Mouse (Mus musculus) retina, postnatal 7 days (tissue): Measurements from ENCODE around the gene Ganab.

Experiments
- DNase-seq: peaks from one replicate; pipeline ENCODE4 v3.0.0-alpha.2; 2012; ENCODE audit warnings: low read depth, low spot score

Ganab gene

GRCm38 (mm10) chr19:8929224-8930088 is 31.6 kb downstream of the Ganab start, which contains the start of the genes Rom1 and Eml3:
Gene Rom1, minus strand, starts transcription at chr19:8929356.
Gene Eml3, plus strand, starts transcription at chr19:8929552.
- DNase-seq, result peak; percentile 96

DNA sequence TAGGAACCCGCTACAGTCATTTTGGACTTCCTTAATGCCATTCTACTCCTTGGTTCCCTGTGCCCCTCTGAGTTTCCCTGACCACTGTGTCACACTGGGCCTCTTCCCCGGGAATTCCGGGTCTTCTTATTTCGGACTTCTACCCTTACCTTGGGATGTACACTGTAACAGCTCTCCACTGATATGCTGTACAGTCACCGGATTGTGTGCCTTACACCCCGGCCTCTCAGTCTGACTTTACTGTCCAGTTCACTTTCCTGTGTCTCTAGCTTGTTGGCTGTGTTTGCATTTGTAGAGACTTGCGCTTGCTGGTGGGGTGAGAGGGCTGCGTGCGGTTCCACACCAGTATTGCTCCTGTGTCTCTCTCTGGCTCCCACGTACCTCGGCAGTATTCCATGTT is 32.2 kb downstream of the Ganab start:
- DNase-seq, result no peak

- no peak for DNase-seq
These were observed 32.9 kb downstream of the Ganab start for GRCm38 (mm10) chr19:8930771-8931170.

DNA sequence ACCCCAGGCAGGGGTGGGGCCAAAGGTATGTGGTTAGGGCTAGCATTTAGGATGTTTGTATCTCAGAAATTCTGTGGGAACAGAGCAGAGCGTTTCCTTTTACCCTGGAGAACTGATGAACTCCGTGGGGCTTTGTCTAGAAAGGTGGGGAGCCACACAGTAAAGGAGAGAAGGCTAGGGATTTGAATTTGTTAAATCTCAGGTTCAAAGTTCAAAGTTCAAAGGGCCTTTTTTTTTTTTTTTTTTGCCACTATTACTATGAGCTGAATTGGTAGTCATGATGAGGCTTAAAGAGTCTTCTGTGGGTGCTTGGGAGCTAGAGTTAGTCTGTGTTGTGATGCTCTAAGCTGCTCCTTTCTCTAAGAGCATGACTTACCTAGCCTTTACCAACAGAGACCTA is 38.9 kb downstream of the Ganab start:
- no peak for DNase-seq

DNA sequence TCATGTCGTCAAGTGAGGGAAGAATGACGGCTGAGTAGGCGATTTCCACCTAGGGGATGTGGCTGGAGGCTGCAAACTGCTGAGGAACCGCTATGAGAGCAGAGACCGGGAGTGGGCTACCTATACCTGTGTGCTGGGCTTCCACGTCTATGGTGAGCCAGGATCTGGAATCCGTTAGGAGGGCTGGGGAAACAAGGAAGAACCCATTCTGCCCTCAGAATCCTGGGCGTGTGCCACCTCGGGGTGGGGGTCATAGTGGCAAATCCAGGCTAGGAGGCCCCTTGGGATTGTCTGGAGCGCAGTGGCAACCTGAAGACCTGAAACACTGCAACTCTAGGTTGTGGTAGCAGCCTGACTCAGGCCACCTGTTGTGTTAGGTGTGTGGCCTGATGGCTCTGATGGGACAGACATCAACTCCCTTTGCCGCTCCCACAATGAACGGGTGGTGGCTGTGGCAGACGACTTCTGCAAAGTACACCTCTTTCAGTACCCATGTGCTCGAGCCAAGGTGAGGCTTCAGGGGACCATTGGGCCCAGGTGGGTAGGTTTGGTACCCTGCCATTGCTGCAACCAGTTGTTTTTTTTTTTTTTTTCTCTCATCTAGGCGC is 42.8 kb downstream of the Ganab start:
- no peak for DNase-seq

DNA sequence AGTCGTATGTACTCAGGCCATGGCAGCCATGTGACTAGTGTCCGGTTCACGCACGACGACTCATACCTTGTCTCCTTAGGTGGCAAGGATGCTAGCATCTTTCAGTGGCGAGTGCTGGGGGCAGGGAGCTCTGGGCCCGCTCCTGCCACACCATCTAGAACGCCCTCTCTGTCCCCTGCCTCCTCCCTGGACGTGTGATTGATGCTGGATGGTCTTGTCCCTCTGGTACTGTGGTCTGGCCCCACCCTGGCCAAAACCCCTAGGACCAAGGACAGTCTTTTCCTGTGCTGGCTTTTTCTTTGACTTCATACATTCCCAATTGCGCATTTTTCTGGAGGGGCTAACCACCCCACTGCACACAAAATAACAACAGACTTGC is 43.3 kb downstream of the Ganab start:
- no peak for DNase-seq

- DNase-seq, result peak; percentile 91
These were observed 43.8 kb downstream of the Ganab start, which contains the start of gene Mta2 for GRCm38 (mm10) chr19:8941515-8942217. Gene Mta2, plus strand, starts transcription at chr19:8941875.

DNA sequence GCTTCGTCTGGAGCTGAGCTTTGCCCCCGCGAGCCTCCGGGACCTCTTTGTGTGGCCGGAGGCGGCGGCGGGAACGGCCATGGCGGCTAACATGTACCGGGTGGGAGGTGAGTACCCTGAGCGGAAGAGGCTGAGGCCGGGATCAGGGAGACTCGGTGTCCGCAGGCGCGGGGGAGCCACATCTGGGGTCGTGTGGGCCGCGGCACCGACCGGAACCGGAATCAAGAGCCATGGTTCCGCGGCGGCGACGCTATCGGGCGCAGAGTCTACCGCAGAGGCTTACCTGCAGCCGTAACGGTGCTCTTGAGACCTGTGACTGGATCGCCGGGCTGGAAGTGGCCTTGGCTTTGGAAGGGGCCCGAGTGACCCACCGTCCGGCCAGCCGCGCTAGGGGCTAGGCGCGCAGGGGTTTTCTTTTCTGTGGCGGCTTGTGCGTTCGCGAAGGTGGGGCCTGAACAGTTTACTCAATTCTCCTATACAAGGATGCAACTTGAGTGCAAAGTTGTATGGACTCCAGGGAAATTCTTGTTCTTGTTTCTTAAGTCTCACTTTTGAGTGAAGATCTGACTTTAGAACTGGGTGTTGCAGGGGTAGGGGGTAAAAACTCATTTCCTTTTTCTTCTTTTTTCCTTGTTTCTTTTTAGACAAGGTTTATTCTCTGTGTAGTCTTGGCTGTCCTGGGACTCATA is 44.5 kb downstream of the Ganab start:
- no peak for DNase-seq

DNA sequence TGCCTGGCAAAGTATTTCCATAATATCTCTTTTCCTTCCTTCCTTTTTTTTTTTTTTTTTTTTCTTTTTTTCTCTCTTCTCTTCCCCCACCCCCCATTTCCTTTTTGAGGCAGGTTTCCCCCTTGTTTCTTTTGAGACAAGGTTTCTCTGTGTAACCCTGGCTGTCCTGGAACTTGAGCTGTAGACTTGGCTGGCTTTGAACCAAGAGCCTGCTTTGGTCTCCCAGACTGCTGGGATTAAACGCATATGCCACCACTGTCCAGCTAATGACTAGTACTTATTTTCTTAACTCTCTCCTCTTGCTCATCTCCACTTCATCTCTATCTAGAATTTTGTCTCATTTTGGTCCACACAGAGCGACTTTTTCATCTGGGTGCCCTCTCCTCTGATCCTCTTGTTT is 45.2 kb downstream of the Ganab start:
- DNase-seq, result no peak

DNA sequence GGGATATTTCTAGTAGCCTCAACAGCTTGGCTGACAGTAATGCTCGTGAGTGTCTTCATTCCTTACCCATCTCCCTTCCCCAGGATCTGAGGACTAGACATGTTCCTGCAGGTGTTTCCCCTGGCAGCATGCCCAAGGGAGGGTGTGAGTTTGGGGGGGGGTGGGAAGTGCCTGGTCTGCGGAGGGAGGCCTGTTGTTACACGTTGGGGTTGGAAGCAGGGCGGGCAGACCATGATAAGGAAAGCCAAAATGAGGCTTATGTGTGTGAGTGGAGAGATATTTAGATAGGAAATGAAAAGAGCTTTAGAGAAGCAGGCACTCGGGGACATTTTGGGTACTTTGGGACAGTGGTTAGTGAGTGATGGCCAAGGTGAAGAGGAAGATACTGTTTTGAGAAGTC is 46.2 kb downstream of the Ganab start:
- no peak for DNase-seq

GRCm38 (mm10) chr19:8944750-8945149 is 46.9 kb downstream of the Ganab start:
- no peak for DNase-seq

DNA sequence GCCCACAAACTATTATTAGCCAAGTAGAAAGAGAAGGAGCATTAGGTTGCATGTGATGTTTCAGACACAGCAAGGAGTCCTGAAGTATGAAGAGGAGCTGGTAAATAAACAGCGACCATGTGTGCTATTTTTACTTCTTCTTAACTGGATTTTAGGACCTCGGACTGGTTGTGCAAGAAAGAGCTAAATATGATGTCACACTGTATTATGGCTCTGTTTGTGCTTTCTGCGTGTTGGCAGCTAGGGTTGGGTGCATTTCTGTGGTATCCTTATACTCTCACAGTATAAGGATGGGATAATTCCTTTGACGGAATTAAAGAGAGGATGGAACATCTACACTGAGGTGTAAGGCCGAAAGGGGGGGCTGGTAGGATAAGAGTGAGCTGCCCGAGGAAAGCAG is 47.4 kb downstream of the Ganab start:
- DNase-seq, result no peak

GRCm38 (mm10) chr19:8946929-8947328 is 49.1 kb downstream of the Ganab start:
- no peak for DNase-seq

- no peak for DNase-seq
These were observed 52.3 kb downstream of the Ganab start for GRCm38 (mm10) chr19:8950190-8950589.

DNA sequence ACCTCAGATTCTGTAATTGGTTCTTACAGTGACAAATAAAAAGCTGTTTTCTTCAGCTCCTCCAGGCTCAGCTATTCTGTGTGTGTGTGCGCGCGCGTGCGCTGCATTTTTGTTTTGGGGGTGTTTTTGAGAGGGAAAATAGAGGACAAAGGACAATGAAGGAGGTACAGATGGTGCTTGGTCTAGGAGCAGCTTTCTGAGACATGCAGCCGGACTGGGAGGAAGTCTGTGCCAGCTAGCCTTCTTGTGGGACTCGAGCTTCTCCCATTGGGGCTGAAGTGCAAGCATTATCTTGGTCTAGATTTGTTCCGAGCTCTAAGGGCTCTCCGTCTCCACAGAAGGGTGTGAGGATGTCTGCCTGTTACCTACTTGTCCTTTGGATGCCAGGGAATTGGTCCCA is 54.4 kb downstream of the Ganab start:
- no peak for DNase-seq

GRCm38 (mm10) chr19:8953135-8954039 is 55.5 kb downstream of the Ganab start, which contains the start of gene Tut1:
Gene Tut1, plus strand, starts transcription at chr19:8953847.
- peak; percentile 87 for DNase-seq

- DNase-seq, result no peak
These were observed 56.3 kb downstream of the Ganab start for GRCm38 (mm10) chr19:8954171-8954570.

DNA sequence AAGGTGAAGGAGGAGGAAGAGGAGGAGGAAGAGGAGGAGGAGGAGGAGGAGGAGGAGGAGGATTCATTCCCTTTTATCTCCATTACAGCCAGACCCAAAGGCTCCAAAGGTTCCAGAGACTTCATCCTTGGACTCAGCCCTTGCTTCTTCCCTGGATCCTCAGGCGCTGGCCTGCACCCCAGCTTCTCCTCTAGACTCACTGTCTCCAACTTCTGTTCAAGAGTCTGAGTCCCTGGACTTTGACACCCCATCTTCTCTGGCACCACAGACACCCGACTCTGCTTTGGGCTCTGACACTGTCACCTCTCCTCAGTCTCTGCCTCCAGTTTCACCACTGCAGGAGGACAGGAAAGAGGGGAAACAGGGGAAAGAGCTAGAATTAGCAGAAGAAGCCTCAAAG is 64.4 kb downstream of the Ganab start:
- no peak for DNase-seq

- no peak for DNase-seq
These were observed 67.2 kb downstream of the Ganab start for GRCm38 (mm10) chr19:8965075-8965474.

DNA sequence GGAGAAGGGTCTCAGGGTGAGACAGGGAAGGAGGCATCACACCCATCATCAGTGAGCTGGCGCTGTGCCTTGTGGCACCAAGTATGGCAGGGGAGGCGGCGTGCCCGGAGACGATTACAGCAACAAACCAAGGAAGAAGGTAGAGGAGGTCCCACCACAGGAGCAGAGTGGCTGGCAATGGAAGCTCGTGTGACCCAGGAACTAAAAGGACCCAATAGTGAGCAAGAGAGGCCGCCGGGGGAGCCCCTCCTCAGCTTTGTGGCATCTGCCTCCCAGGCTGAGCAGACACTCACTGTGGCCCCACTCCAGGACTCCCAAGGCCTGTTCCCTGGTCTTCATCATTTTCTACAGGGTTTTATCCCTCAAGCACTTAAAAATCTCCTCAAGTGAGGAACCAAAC is 67.9 kb downstream of the Ganab start:
- no peak for DNase-seq

DNA sequence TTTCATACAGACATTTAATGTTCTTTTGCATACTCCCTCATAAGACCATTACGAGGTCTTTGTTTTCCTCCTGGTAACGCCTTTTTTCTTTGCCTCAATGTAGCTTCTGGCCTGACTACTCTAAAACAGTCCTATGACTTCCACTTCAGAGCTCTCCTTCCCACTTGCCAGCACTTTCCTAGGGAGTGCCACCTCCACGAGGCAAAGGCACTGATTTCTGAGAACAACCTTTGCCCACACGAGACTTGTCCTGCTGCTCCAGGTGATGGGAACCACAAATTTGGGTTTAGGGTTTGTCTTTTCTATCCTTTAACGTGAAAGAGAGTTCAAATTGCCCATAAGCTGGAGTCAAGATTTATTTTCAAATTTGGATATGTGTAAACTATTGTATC is 68.3 kb downstream of the Ganab start:
- no peak for DNase-seq
